Mouse (Mus musculus) left cerebral cortex, adult 8-10 months (tissue): ENCODE measurements at regions not wholly inside any gene's neighbourhood (a gene's known extent, or its start where the extent isn't known, plus 50 kb on each side); places are given as distances from the start of the nearest gene placed in this dataset.
A peak's percentile ranks its signal among the peaks of the same experiment; 100 is the strongest.

ENCODE experiments used
- DNase-seq, 2 experiments: peaks; one replicate each; pipeline ENCODE4 v3.0.0; 2022; ENCODE audit warnings: low spot score in 2 of 2

- DNase-seq = peak; percentile 40 to 45
Measured at GRCm38 (mm10) chr7:59711741-59712140, 293.1 kb downstream of the Snurf start.
